Comparison of ENCODE assay signal across 29 mouse cellular contexts in the genomic region with DNA sequence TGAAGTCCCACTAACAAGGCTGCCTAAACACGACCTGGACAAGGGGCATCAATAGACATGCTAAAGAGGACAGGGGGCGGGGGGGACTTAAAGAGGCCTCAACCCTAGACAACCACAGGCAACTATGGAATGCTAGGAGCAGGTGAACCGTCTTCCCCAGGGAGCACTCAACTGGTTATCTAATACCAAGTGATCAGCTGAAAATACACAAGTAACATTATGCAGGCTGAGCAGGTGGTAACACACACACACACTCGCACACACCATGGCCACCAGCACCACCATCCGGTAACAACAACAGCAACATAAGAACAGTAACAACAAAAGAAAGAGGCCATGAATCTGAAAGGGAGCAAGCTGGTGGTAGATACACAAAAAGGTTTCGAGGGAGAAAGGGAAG. TPM values are rescaled to one million over a fixed set of nuclear protein-coding genes. Genes with fewer than 3 reads are reported as not detected.
DNase-seq lines count a peak whose midpoint lies in the region; ATAC-seq and TF ChIP-seq lines count a peak whose summit lies in the region.
"Had no signal": no experiment of that assay in that cellular context is flagged by ENCODE, and none has a peak within 500 bp of the region (broad histone marks: within the 10 kb centered on the region; RNA-seq: fewer than 3 reads in every experiment).

No protein-coding gene starts in this region.

- H3K9ac ChIP-seq in midbrain, embryonic 11.5 days (ENCODE audit: low read length), result no peak overlapping the region
- no peak overlapping the region for H3K9ac ChIP-seq in midbrain, postnatal 0 days (replicated peaks; ENCODE audit: low read length, poor library complexity, severe bottlenecking)
- H3K9ac ChIP-seq: embryonic facial prominence, embryonic 13.5 days; embryonic facial prominence, embryonic 15.5 days; forebrain, embryonic 12.5 days had no signal

- H3K4me2 ChIP-seq in midbrain, embryonic 11.5 days, result no peak overlapping the region
- no peak overlapping the region for H3K4me2 ChIP-seq in midbrain, postnatal 0 days (ENCODE audit: low read depth, low read length, poor library complexity, severe bottlenecking)
- H3K4me2 ChIP-seq: embryonic facial prominence, embryonic 13.5 days; embryonic facial prominence, embryonic 15.5 days; forebrain, embryonic 12.5 days had no signal

- H3K4me1 ChIP-seq in midbrain, embryonic 11.5 days (ENCODE audit: control insufficient read depth, insufficient read depth, low read length), result peaks cover 5% of the 10 kb centered on the region
- 0 out of 2 replicates have a peak, but pooled peaks cover 3% of the 10 kb centered on the region for H3K4me1 ChIP-seq in midbrain, postnatal 0 days (ENCODE audit: insufficient read depth, low read length)
- peaks cover 37% of the 10 kb centered on the region for H3K4me1 ChIP-seq in thymus, adult 2 months (replicated peaks; ENCODE audit: control insufficient read depth, insufficient read depth, low read length)

- H3K36me3 ChIP-seq in midbrain, embryonic 11.5 days (ENCODE audit: control insufficient read depth, insufficient read depth, low read length), result no peaks in the 10 kb centered on the region
- no peaks in the 10 kb centered on the region for H3K36me3 ChIP-seq in midbrain, postnatal 0 days (ENCODE audit: insufficient read depth, low read length)
- peaks cover 11% of the 10 kb centered on the region for H3K36me3 ChIP-seq in thymus, adult 2 months (ENCODE audit: control insufficient read depth, insufficient read depth, low read length)
- H3K36me3 ChIP-seq: embryonic facial prominence, embryonic 15.5 days; forebrain, embryonic 10.5 days; forebrain, embryonic 12.5 days had no signal

- H3K27ac ChIP-seq in midbrain, embryonic 11.5 days (ENCODE audit: low read depth, low read length), result no peak overlapping the region
- no peak overlapping the region for H3K27ac ChIP-seq in midbrain, postnatal 0 days (ENCODE audit: low read depth, low read length)
- H3K27ac ChIP-seq in thymus, adult 2 months (ENCODE audit: control insufficient read depth, insufficient read depth, low read length), result 0 out of 2 replicates have a peak overlapping the region, but pooled peaks have one; percentile 11
- H3K27ac ChIP-seq: embryonic facial prominence, embryonic 13.5 days; embryonic facial prominence, embryonic 15.5 days; forebrain, embryonic 10.5 days; forebrain, embryonic 12.5 days had no signal

- H3K9me3 ChIP-seq in midbrain, embryonic 11.5 days (ENCODE audit: control insufficient read depth, low read length), result no peaks in the 10 kb centered on the region
- no peaks in the 10 kb centered on the region for H3K9me3 ChIP-seq in midbrain, postnatal 0 days (ENCODE audit: low read length)
- H3K9me3 ChIP-seq: embryonic facial prominence, embryonic 13.5 days; embryonic facial prominence, embryonic 15.5 days; forebrain, embryonic 10.5 days; forebrain, embryonic 12.5 days had no signal

- TF ChIP-seq POLR2A in thymus, adult 2 months (IDR thresholded peaks at IDR 0.05; ENCODE audit: control insufficient read depth, extremely low read depth, insufficient read depth, low read length, poor library complexity), result no peak

- no peaks in the 10 kb centered on the region for H3K27me3 ChIP-seq in midbrain, embryonic 11.5 days (ENCODE audit: control insufficient read depth, insufficient read depth, low read length)
- H3K27me3 ChIP-seq in midbrain, postnatal 0 days (ENCODE audit: insufficient read depth, low read length), result no peaks in the 10 kb centered on the region
- H3K27me3 ChIP-seq in thymus, adult 2 months (ENCODE audit: control insufficient read depth, insufficient read depth, low read length), result no peaks in the 10 kb centered on the region
- H3K27me3 ChIP-seq: embryonic facial prominence, embryonic 13.5 days; embryonic facial prominence, embryonic 15.5 days; forebrain, embryonic 12.5 days had no signal

- no peak for TF ChIP-seq CTCF in midbrain, postnatal 0 days (IDR thresholded peaks at IDR 0.05)
- TF ChIP-seq CTCF in thymus, adult 2 months (IDR thresholded peaks at IDR 0.05; ENCODE audit: borderline replicate concordance, control insufficient read depth, extremely low read depth, insufficient read depth, low read length, poor library complexity), result no peak

- H3K4me3 ChIP-seq in midbrain, embryonic 11.5 days (ENCODE audit: low read depth, low read length), result no peak overlapping the region
- H3K4me3 ChIP-seq in midbrain, postnatal 0 days (ENCODE audit: low read depth, low read length), result no peak overlapping the region
- H3K4me3 ChIP-seq in thymus, adult 2 months (ENCODE audit: control insufficient read depth, insufficient read depth, low read length), result no peak overlapping the region
- H3K4me3 ChIP-seq: embryonic facial prominence, embryonic 13.5 days; embryonic facial prominence, embryonic 15.5 days; erythroblast, embryonic 14.5 days; forebrain, embryonic 10.5 days; forebrain, embryonic 12.5 days had no signal

- WGBS in midbrain, embryonic 11.5 days, result 79% methylated on average over 6 of the region's 6 CpGs
- WGBS in midbrain, postnatal 0 days, result 75% methylated on average over 6 of the region's 6 CpGs
- WGBS in thymus, adult 2 months, result 88% methylated on average over 6 of the region's 6 CpGs

- ATAC-seq in midbrain, embryonic 11.5 days (ENCODE audit: low FRiP score), result no peak
- ATAC-seq in midbrain, postnatal 0 days (ENCODE audit: low FRiP score), result no peak
- ATAC-seq: forebrain, embryonic 14.5 days had no signal

- DNase-seq in heart, adult 11 months, result peak; percentile 73
- no peak for DNase-seq in heart, postnatal 4 days
- peak; percentile 21 for DNase-seq in midbrain, embryonic 11.5 days (ENCODE audit: low spot score, missing footprints)
- DNase-seq in midbrain, postnatal 0 days (ENCODE audit: low spot score), result no peak
- DNase-seq in thymus, adult 2 months, result no peak
- DNase-seq in thymus, postnatal 4 days, result no peak
- no peak for DNase-seq in gastrocnemius, postnatal 4 days (ENCODE audit: low spot score in 2 of 2)
- DNase-seq: adrenal gland, adult 2 months; adrenal gland, postnatal 10 days; adrenal gland, postnatal 25 days; B cell, adult 2 months; cerebellum, adult 11 months; cerebellum, adult 18-20 months; cerebellum, adult 8-10 months; cerebellum, adult 9-11 months; cerebellum, postnatal 14 days; cerebellum, postnatal 36 days; embryo, embryonic 11 days had no signal

RNA-seq across cellular contexts. Expression of a gene that starts 4.2 kb away (rescaled TPM):
- total RNA-seq in heart, postnatal 4 days (2021), result 10 to 100 TPM; 16.6 to 17.4 TPM
- polyA plus RNA-seq in midbrain, embryonic 11.5 days (2014; fragmentation: Nextera tagmentation; extraction: Ambion mirVana), result 8.7 and 9.1 TPM in 2 replicates
- total RNA-seq in midbrain, postnatal 0 days (2014; rRNA removed), result 10.5 and 11.0 TPM in 2 replicates
- polyA plus RNA-seq in midbrain, postnatal 0 days (2015; fragmentation: Nextera tagmentation; extraction: Ambion mirVana), result 3.8 and 5.1 TPM in 2 replicates
- 93.3 and 102 TPM in 2 replicates for polyA plus RNA-seq in thymus, adult 2 months (2012; rRNA removed)
- total RNA-seq in gastrocnemius, postnatal 4 days (2021), result 10 to 100 TPM; 14.0 to 15.0 TPM

RNA-seq across cellular contexts. Expression of a gene that starts 29.5 kb away (rescaled TPM):
- total RNA-seq in heart, postnatal 4 days (2021), result not detected
- polyA plus RNA-seq in midbrain, embryonic 11.5 days (2014; fragmentation: Nextera tagmentation; extraction: Ambion mirVana), result not detected in 2 replicates
- total RNA-seq in midbrain, postnatal 0 days (2014; rRNA removed), result 0.19 TPM in 1 of 2 replicates, not detected in the other
- polyA plus RNA-seq in midbrain, postnatal 0 days (2015; fragmentation: Nextera tagmentation; extraction: Ambion mirVana), result 0.10 and 0.26 TPM in 2 replicates
- polyA plus RNA-seq in thymus, adult 2 months (2012; rRNA removed), result 9.6 and 10.3 TPM in 2 replicates
- total RNA-seq in gastrocnemius, postnatal 4 days (2021), result under 1 TPM; 0.16 to 0.17 TPM
- total RNA-seq: adrenal gland, adult 2 months; adrenal gland, postnatal 10 days; adrenal gland, postnatal 4 days; common myeloid progenitor, adult 5-6 weeks; ES-E14; MEL had no signal
- polyA plus RNA-seq: adrenal gland, adult 2 months; embryonic facial prominence, embryonic 11.5 days; embryonic facial prominence, embryonic 13.5 days; embryonic facial prominence, embryonic 15.5 days; forebrain, embryonic 10.5 days; forebrain, embryonic 12.5 days had no signal

RNA-seq across cellular contexts. Expression of a gene that starts 46.7 kb away (rescaled TPM):
- 10 to 100 TPM; 52.2 to 52.7 TPM for total RNA-seq in heart, postnatal 4 days (2021)
- 103 and 113 TPM in 2 replicates for polyA plus RNA-seq in midbrain, embryonic 11.5 days (2014; fragmentation: Nextera tagmentation; extraction: Ambion mirVana)
- 27.0 and 41.3 TPM in 2 replicates for total RNA-seq in midbrain, postnatal 0 days (2014; rRNA removed)
- 140 and 144 TPM in 2 replicates for polyA plus RNA-seq in midbrain, postnatal 0 days (2015; fragmentation: Nextera tagmentation; extraction: Ambion mirVana)
- 34.7 and 38.3 TPM in 2 replicates for polyA plus RNA-seq in thymus, adult 2 months (2012; rRNA removed)
- total RNA-seq in gastrocnemius, postnatal 4 days (2021), result 10 to 100 TPM; 32.1 to 34.1 TPM

Comparison
In these comparisons a context has a peak if more than half of its experiments do, and no peak if none do; other contexts are left out.
1. DNase-seq: peak in heart, adult 11 months (single experiment) and midbrain, embryonic 11.5 days (single experiment); none in heart, postnatal 4 days (single experiment), midbrain, postnatal 0 days (single experiment), thymus, adult 2 months (single experiment), thymus, postnatal 4 days (single experiment) and gastrocnemius, postnatal 4 days (0 of 2).